Mouse (Mus musculus) brain, embryonic 14.5 days (tissue): ENCODE results near the gene Gna14. TPM values are rescaled to one million over a fixed set of nuclear protein-coding genes. Genes with fewer than 3 reads are reported as not detected.

Experiments
- DNase-seq: peaks from one replicate; pipeline ENCODE4 v3.0.0-alpha.2; 2011; ENCODE audit warnings: low read depth
- CTCF ChIP-seq: fragments of 200-500 bp; IDR thresholded peaks from 2 replicates; pipeline ENCODE4 v1.5.1; 2012; ENCODE audit warnings: inconsistent platforms, mild to moderate bottlenecking, moderate library complexity, borderline replicate concordance; ENCODE audit not compliant: insufficient read depth, insufficient read length; ENCODE audit errors: extremely low read depth
- POLR2A ChIP-seq: fragments of 200-500 bp; IDR thresholded peaks from 2 replicates; pipeline ENCODE4 v1.6.1; 2012; ENCODE audit warnings: mild to moderate bottlenecking, inconsistent platforms, borderline replicate concordance; ENCODE audit not compliant: poor library complexity, insufficient read depth, insufficient read length, severe bottlenecking; ENCODE audit errors: extremely low read depth
- polyA plus RNA-seq: library from polyadenylated mRNA; depleted of rRNA; stranded (reverse); fragments of >200 nt; gene quantifications from 2 replicates; pipeline ENCODE4 v1.2.3, GENCODE M21; 2012

Gna14 gene
- polyA plus RNA-seq, 1 experiment, result 0.62 TPM

- TF ChIP-seq POLR2A (no peak), CTCF (no peak)
- DNase-seq, result no peak
Measured at GRCm38 (mm10) chr19:16576790-16577189, 141.2 kb downstream of the Gna14 start.

GRCm38 (mm10) chr19:16579656-16580260 lies 144.2 kb downstream of the Gna14 start:
- no peak for TF ChIP-seq CTCF
- TF ChIP-seq POLR2A, result no peak

DNA sequence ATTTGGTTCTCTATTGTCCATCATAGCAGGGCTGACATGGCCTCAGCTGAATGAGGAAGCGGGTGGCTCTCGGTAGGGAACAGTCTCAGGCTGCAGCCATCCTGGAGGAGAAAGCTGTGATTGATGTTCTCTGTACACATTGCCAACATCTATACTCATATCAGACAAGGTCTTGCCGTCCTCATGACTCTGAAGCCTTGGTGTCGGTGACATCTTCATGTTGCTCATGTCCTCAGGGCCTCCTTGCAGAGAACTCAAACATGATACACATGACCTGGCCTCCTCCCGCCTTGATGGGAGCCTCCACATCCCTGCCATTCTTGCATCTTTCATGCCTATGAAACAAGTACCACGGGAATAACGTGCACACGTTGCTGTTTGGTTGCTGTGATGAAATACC lies 144.9 kb downstream of the Gna14 start:
- TF ChIP-seq POLR2A (no peak), CTCF (no peak)

More at GRCm38 (mm10) chr19:16579656-16580260, 144.2 kb downstream of the Gna14 start:
- no peak for DNase-seq

GRCm38 (mm10) chr19:16584546-16584945 lies 149.0 kb downstream of the Gna14 start:
- TF ChIP-seq CTCF (no peak), POLR2A (no peak)
- DNase-seq, result no peak

More for the DNA sequence above, 144.9 kb downstream of the Gna14 start:
- DNase-seq, result no peak

DNA sequence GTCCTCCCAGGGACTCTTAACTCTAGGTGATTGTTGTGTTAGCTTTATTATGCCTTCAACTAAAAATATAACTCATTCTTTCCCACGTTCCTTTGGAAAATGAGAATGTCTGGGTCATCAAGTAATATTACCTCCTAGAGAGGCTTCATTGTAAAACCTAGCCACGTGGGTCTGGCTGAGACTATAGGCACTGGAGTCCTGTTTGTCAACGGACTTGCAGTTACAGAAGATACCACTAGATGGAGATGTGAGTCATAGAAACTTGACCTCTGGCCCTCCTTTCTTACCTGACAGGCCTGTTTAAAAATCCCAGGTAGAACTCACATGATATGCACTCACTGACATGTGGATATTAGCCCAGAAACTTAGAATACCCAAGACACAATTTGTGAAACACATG lies 149.8 kb downstream of the Gna14 start:
- TF ChIP-seq CTCF (peak; percentile 47; the same call in 1 of the 2 replicates), POLR2A (no peak)
- DNase-seq, result peak; percentile 29

DNA sequence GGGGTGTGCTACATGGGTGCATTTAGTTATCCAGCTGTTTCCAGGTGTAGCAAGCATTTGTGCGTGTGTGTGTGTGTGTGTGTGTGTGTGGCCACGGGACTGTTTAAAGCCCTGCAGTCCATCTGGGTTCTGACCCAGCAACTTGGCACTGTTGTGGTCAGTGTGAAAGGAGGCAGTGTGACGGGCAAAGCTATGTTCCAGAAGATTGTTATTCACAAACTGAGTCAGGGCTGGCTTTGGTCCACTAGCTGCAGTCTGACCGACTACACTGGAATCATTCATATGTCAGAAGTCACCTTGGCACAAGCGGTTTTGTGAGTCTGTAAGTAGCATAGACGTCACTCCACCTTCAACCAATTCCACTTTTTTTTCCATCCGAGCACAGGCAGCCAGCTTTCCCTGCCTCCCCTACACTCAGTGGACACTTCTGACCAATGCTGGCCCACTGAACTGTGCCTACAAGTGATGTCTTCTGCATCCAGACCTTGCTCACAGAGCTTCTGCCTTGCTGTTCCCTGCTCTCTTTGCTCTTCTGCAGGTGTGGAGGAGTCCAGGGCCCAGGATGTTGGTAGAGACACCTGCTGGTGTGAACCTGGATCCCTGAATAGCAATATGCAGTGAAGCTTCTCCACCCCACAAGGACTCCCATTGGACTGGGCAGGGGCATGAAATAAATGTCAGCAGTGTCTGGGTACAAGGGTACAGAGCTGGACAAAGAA lies 157.9 kb downstream of the Gna14 start:
- TF ChIP-seq POLR2A, result no peak
- no peak for TF ChIP-seq CTCF
- DNase-seq, result no peak

GRCm38 (mm10) chr19:16593975-16594317 lies 158.4 kb downstream of the Gna14 start:
- TF ChIP-seq CTCF, result no peak
- no peak for TF ChIP-seq POLR2A
- no peak for DNase-seq

DNA sequence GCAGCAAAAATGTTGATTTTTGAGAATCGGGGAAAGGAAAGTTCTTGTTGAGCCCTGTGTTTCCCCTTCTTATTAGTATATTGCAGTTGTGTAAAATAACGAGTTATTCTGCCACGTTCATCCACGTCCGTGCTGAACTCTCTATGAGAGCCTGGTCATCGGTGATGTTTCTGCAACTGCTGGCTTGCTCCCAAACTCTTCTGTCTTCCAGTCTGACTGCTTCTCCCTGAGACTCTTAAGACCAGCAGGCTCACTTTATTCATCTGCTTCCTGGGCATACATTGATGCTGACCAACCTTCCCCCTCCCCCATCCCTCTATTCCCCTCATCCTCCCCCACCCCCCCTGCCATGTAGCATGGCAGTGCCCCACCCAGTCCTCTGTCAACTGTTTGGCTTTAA lies 161.7 kb downstream of the Gna14 start:
- DNase-seq, result no peak
- TF ChIP-seq CTCF (no peak), POLR2A (no peak)

DNA sequence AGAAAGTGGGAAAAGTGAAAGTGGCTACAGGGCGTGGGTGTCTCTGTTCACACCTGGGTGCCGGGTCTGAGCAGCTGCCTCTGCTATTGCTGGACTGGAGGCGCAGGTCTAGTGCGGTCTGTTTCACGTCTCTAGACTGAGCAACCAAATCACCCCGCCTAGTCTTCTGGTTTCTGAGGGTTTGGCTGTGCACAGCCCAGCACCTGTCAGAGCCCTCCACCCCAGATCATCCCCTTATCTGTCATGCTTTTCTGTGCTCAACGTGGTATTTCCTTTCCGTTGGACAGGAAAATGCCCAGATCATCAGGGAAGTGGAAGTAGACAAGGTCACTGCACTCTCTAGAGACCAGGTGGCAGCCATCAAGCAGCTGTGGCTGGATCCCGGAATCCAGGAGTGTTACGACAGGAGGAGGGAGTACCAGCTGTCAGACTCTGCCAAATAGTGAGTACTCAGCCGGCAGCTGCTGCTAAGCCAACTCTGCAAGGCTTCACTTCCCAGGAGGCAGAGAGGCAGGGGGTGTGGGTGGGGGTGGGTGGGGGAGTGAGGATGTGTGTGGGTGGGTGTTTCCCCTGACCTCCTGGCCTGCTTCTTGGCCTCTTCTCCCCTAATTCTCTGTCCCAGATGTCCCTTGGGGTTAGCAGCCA lies 163.2 kb downstream of the Gna14 start:
- peak; percentile 43 for DNase-seq
- TF ChIP-seq POLR2A, result no peak
- no peak for TF ChIP-seq CTCF

- peak; percentile 89 for DNase-seq
- TF ChIP-seq CTCF, result peak; percentile 93
- no peak for TF ChIP-seq POLR2A
Measured at GRCm38 (mm10) chr19:16599298-16599970, 163.9 kb downstream of the Gna14 start.

- DNase-seq, result no peak
- no peak for TF ChIP-seq POLR2A
- TF ChIP-seq CTCF, result no peak
Measured at GRCm38 (mm10) chr19:16602026-16602425, 166.5 kb downstream of the Gna14 start.

DNA sequence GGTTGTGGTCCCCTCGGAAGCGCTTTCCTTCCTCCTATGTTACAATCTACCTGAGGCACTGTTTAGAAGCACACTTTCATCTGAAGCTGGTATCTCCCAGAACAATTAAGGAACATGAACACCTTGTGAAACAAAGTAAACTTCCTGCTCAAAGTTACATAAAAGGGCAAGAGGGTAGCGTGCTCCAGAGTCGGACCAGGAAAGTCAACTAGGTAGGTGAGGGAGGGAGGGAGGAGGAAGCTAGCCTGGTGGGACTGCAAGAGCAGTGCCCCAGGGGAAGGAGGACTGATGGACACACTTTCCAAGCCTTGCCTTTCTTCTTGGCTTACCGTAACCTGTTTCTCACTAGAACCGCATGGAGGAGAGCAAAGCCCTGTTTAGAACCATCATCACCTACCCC lies 172.1 kb downstream of the Gna14 start:
- TF ChIP-seq CTCF, result no peak
- TF ChIP-seq POLR2A, result no peak
- no peak for DNase-seq
